Mouse (Mus musculus): ENCODE results near the gene Tbc1d24.

DNA sequence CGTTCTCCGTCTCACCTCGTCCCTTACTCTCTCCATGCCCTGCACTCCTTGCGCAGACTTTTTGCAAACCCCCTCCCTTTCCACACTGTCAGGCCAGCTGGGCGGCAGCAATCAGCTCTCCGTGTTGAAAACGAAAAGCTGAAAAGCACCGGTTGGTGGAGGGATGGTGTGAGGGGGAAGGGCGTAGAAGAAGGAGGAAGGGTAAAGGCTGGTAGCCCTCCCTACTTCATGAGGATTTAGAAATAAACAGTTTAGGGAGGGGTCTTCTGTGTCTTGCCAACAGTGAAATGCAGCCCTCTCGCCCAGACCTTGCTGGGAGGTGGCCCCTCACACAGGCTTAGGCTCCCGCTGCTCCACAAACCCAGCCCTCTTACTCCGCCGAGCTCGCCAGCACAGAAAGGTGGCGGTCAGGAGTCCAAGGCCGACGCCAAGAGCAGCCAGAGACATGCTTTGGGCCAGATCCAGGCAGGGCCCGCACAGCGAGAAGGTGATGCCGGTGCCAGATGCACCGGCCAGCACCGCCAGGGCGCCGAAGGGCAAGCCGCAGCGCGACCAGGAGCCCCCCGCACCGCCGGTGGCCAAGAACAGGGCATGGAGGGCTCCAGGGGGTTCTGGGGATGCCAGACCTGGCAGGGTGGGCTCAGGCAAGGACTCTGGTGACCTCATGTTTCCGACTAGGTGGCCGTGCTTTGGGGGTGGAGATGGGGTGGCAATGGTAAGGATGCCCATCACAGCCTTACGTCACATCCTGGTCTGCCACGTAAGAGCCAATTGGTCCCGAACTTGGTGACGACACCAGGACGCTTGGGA is 6.5 kb upstream of the Tbc1d24 start:
- TF ChIP-seq MYOD1 (IDR thresholded peaks at IDR 0.05; ENCODE audit: control insufficient read depth in 1 of 3, insufficient read length in 2 of 3, low read depth in 2 of 3) (no peak), POLR2A (IDR thresholded peaks at IDR 0.05; ENCODE audit: insufficient read length, low read depth) (no peak), MYOG (IDR thresholded peaks at IDR 0.05; ENCODE audit: control insufficient read depth in 1 of 3, insufficient read depth in 1 of 3, insufficient read length in 2 of 3, low read depth in 2 of 3) (no peak), USF1 (IDR thresholded peaks at IDR 0.05; ENCODE audit: low read depth) (no peak)
